Mouse (Mus musculus): ENCODE data around the gene Plppr2. TPM values are rescaled to one million over a fixed set of nuclear protein-coding genes. Genes with fewer than 3 reads are reported as not detected.

Plppr2 gene
- polyA plus RNA-seq, 1 experiment from 2014 or later: 69.5 TPM

DNA sequence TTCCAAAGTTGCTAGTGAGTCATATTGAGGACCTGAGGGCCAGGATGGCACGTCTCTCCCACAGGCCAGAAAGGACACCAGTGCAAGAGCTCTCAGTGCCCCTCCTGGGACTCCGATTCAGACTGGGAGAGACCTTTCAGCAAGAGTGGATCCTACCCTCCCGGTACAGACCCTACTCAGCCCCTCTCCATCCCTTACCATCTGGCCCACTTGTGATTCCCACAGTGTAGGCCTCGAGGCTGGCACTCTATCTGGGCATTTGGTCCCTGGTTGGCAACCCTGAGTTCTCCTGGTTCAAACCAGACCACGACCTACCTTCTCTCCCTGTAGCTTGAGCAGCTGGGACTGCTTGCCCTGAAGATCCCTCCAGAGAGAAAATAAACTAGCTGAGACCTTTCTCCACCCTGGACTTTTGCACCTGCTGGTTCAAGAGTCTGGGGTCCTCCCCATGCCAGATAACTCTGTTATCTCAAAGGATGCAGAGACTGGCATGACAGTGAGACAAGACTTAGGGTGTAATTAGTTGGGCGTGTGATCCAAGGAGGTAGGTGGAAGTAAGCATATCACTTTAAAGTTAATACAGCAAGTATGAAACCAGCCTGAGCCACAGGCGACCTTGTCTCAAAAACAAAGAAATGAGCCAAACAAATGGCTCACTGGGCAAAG is 1.2 kb upstream of the Plppr2 start:
- Histone ChIP-seq H3K4me3 (no peak overlapping the region), H3K4me1 (replicated peaks) (peaks cover 25% of the 10 kb centered on the region), H3K36me3 (peaks cover 15% of the 10 kb centered on the region), H3K27ac (replicated peaks) (no peak overlapping the region), H3K4me2 (no peak overlapping the region), H3K9me3 (no peaks in the 10 kb centered on the region), H3K9ac (no peak overlapping the region), H3K27me3 (no peaks in the 10 kb centered on the region)
- ATAC-seq (ENCODE audit: low read depth): no peak
- 87% methylated on average over 7 of the region's 7 CpGs for WGBS

DNA sequence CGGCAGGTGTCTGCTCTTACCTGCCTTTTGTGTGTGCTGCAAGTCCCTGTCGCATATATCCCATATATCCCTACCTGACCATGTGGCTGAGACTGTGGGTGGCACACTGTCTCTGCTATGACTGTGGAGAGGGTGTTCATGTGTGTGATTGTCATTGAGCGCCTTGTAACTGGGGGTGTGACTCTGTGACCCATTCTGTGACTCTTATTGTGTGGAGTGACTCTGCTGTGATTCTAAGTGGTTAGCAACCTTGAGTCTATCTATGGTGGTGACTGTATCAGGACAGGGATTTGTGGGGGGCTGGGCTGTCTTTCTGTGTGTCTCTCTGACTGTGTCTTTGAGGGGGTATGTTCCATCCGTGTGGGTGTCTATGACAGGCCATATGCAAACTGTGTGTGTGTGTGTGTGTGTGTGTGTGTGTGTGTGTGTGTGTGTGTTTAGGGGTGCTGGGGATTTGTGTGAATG is 910 bp downstream of the Plppr2 start:
- Histone ChIP-seq H3K4me2 (peak overlapping the region; percentile 62), H3K9ac (peak overlapping the region; percentile 89), H3K9me3 (no peaks in the 10 kb centered on the region), H3K27ac (replicated peaks) (peak overlapping the region; percentile 86; the same call in 1 of the 2 replicates), H3K4me3 (peak overlapping the region; percentile 73), H3K36me3 (peaks cover 32% of the 10 kb centered on the region), H3K4me1 (replicated peaks) (peaks cover 25% of the 10 kb centered on the region), H3K27me3 (no peaks in the 10 kb centered on the region)
- WGBS: 58% methylated on average over 4 of the region's 4 CpGs
- peak; percentile 18; the same call in 1 of the 2 replicates for ATAC-seq (ENCODE audit: low read depth)

DNA sequence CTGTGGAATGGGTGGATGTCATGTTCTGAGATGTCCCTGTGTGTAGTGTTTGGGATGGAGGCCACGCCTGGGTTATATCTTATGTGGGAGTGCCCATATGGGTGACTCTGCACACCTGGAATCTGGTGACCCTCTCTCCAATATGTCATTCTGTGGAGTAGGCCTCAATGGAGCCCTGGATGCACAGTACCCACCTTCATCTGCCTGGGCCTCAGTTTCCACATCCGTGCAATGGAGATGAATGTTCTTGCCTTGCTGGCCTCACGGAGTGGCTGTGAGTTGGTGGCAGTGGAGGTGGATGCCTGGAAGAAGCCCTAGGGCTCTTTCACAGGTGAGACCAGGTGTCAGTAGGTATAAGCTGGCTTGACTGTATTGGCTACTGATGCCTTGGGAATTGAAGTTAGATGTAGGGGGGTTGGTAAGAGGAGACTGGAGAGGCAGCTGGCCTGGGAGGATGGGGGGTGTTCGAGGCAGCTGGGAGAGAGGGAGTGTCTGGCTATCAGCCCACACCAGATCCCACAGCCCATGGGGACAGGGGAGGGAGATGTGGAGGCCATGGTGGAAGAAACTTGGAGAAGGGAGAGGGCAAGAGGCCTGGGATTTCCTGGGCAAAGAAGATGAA is 1.5 kb downstream of the Plppr2 start:
- no peak for ATAC-seq (ENCODE audit: low read depth)
- H3K4me3 ChIP-seq: peak overlapping the region; percentile 73
- peaks cover 25% of the 10 kb centered on the region for H3K4me1 ChIP-seq (replicated peaks)
- H3K4me2 ChIP-seq: peak overlapping the region; percentile 62
- H3K9me3 ChIP-seq: no peaks in the 10 kb centered on the region
- WGBS: 83% methylated on average over 4 of the region's 4 CpGs
- H3K36me3 ChIP-seq: peaks cover 32% of the 10 kb centered on the region
- no peak overlapping the region for H3K27ac ChIP-seq (replicated peaks)
- peak overlapping the region; percentile 89 for H3K9ac ChIP-seq
- H3K27me3 ChIP-seq: no peaks in the 10 kb centered on the region

DNA sequence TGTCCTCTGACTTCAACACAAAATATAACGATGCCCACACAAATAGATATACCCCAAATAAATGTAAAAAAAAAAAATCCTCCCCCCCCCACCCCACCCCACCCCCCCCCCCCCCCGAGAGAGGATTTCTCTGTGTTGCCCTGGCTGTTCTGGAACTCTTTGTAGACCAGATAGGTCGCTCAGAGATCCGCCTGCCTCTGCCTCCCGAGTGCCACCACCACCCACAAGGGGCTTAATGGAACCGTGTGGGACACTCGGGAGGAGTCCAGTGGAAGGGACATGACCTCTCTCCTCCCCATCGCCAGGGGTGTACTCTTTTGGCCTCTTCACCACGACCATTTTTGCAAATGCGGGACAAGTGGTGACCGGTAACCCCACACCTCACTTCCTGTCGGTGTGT is 6.2 kb downstream of the Plppr2 start:
- WGBS: 79% methylated on average over 12 of the region's 12 CpGs
- H3K4me2 ChIP-seq: no peak overlapping the region
- H3K36me3 ChIP-seq: peaks cover 62% of the 10 kb centered on the region
- H3K4me1 ChIP-seq (replicated peaks): peaks cover 20% of the 10 kb centered on the region
- H3K9me3 ChIP-seq: no peaks in the 10 kb centered on the region
- no peak for ATAC-seq (ENCODE audit: low read depth)
- no peak overlapping the region for H3K27ac ChIP-seq (replicated peaks)
- no peak overlapping the region for H3K4me3 ChIP-seq
- no peak overlapping the region for H3K9ac ChIP-seq
- H3K27me3 ChIP-seq: peaks cover 28% of the 10 kb centered on the region

DNA sequence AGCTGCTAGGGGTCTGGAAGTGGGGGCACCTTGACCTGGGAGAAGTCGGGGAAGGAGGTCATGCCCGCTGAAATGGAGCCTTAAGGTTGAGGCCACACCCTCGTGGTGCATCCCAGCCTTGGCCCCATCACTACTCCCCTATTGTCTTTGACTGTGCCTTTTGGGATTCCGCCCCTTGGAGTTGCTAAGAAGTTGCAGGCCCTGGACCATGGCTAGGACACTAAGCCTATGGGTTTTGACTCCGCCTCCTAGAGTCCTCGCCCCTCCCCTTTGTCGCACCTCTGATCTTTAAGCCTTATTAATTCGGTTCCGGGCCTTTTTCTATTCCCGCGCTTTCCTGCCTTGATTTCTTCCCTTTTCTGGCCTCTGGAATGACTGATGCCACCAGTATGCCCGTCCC is 6.8 kb downstream of the Plppr2 start:
- Histone ChIP-seq H3K36me3 (peaks cover 68% of the 10 kb centered on the region), H3K27ac (replicated peaks) (no peak overlapping the region), H3K9me3 (no peaks in the 10 kb centered on the region), H3K27me3 (peaks cover 34% of the 10 kb centered on the region), H3K4me3 (no peak overlapping the region), H3K4me2 (no peak overlapping the region), H3K4me1 (replicated peaks) (peaks cover 14% of the 10 kb centered on the region), H3K9ac (no peak overlapping the region)
- no peak for ATAC-seq (ENCODE audit: low read depth)
- WGBS: 49% methylated on average over 12 of the region's 12 CpGs

DNA sequence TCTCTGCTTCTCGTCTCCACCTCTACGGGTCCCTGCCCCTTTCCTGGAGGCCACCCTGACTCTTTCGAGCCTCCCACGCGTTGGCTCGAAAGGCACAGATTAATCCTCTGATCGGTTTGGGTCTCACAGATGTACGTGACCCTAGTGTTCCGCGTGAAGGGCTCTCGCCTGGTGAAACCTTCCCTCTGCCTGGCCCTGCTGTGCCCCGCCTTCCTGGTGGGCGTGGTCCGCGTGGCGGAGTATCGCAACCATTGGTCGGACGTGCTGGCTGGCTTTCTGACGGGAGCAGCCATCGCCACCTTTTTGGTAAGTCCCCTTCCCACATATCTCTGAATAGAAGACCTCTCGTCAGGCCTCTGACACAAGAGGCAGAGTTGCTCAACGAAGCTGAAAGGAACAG is 7.4 kb downstream of the Plppr2 start:
- peaks cover 66% of the 10 kb centered on the region for H3K36me3 ChIP-seq

DNA sequence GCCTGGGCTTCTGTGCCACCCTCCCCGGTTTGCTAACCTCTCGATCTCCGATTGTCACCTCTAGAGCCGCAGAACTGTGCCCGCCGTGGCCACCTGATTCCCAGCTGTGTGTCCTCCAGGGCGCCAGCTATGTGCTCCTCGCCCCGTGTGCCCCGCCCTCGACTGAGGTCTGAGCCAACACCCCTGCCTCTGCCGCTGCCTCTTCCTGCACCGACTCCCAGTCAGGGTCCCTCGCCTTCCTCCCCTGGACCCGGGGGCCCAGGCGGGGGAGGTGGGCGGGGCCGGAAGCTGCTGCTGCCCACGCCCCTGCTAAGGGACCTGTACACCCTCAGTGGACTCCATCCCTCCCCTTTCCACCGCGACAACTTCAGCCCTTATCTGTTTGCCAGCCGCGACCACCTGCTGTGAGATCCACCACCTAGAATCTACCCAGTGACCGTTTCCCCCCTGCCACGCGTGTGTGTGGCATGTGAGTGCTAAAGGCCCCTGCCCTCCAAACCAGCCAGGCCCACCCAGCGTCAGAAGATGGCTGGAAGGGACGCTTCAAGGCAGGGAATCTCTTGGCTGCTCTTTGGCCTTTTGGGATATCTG is 10.8 kb downstream of the Plppr2 start:
- 0 out of 2 replicates have a peak overlapping the region, but pooled peaks have one; percentile 22 for H3K9ac ChIP-seq
- peaks cover 41% of the 10 kb centered on the region for H3K27me3 ChIP-seq
- H3K4me1 ChIP-seq (replicated peaks): 0 out of 2 replicates have a peak, but pooled peaks cover 6% of the 10 kb centered on the region
- no peak for ATAC-seq (ENCODE audit: low read depth)
- H3K9me3 ChIP-seq: no peaks in the 10 kb centered on the region
- no peak overlapping the region for H3K4me3 ChIP-seq
- 7% methylated on average over 28 of the region's 28 CpGs for WGBS
- H3K36me3 ChIP-seq: peaks cover 38% of the 10 kb centered on the region
- H3K4me2 ChIP-seq: no peak overlapping the region
- H3K27ac ChIP-seq (replicated peaks): no peak overlapping the region

More for the DNA sequence above, 7.4 kb downstream of the Plppr2 start:
- H3K27ac ChIP-seq (replicated peaks): no peak overlapping the region
- H3K9me3 ChIP-seq: no peaks in the 10 kb centered on the region
- WGBS: 24% methylated on average over 23 of the region's 23 CpGs
- no peak overlapping the region for H3K9ac ChIP-seq
- H3K4me3 ChIP-seq: no peak overlapping the region
- no peak overlapping the region for H3K4me2 ChIP-seq
- H3K4me1 ChIP-seq (replicated peaks): 0 out of 2 replicates have a peak, but pooled peaks cover 8% of the 10 kb centered on the region
- peaks cover 38% of the 10 kb centered on the region for H3K27me3 ChIP-seq
- ATAC-seq (ENCODE audit: low read depth): no peak

DNA sequence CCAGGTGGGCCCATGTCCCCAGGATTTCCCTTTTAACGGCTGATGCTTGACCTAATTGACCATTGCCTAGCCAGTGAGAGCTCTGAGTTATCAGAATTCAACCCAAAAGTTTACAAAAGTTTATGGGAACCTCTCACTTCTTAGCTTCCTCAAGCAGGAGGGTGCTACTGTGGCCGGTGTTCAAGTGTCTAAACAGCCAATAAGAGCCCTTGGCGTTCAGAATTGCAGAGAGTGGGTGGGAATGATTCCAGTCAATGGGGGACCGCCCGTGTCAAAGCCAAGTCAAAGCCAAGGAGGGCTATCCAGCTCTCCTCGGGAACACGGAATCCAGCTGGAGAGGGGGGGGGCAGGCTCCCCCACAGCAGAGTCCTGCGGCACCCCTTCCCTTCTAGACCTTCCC is 11.3 kb downstream of the Plppr2 start:
- WGBS: 62% methylated on average over 8 of the region's 8 CpGs
- ATAC-seq (ENCODE audit: low read depth): no peak
- Histone ChIP-seq H3K9ac (no peak overlapping the region), H3K4me2 (no peak overlapping the region), H3K9me3 (no peaks in the 10 kb centered on the region), H3K4me3 (no peak overlapping the region), H3K27me3 (peaks cover 41% of the 10 kb centered on the region), H3K4me1 (replicated peaks) (0 out of 2 replicates have a peak, but pooled peaks cover 6% of the 10 kb centered on the region), H3K36me3 (peaks cover 38% of the 10 kb centered on the region), H3K27ac (replicated peaks) (no peak overlapping the region)

DNA sequence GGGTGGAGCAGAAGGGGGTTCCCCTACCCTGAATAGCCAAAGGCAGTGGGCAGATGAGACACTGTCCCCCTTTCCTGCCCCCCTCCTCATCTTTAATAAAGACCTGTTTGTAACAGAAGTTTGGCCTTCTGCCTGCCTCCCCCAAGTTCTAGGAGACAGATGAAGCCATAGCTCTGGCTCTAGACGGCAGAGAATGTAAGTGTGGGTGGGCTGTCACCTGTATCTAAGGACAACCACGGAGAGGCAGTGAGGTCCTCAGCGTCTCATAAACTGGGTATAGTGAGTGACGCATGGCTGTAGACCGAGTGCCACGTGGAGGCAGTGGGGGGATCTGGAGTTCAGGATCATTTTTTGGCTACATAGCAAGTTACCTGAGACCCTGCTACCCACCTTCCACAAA is 12.0 kb downstream of the Plppr2 start:
- WGBS: 71% methylated on average over 6 of the region's 6 CpGs
- H3K4me1 ChIP-seq (replicated peaks): peaks cover 8% of the 10 kb centered on the region; the same call in 1 of the 2 replicates
- H3K4me3 ChIP-seq: no peak overlapping the region
- H3K9ac ChIP-seq: no peak overlapping the region
- no peaks in the 10 kb centered on the region for H3K9me3 ChIP-seq
- H3K27ac ChIP-seq (replicated peaks): no peak overlapping the region
- no peak for ATAC-seq (ENCODE audit: low read depth)
- H3K27me3 ChIP-seq: peaks cover 41% of the 10 kb centered on the region
- no peak overlapping the region for H3K4me2 ChIP-seq
- peaks cover 38% of the 10 kb centered on the region for H3K36me3 ChIP-seq

DNA sequence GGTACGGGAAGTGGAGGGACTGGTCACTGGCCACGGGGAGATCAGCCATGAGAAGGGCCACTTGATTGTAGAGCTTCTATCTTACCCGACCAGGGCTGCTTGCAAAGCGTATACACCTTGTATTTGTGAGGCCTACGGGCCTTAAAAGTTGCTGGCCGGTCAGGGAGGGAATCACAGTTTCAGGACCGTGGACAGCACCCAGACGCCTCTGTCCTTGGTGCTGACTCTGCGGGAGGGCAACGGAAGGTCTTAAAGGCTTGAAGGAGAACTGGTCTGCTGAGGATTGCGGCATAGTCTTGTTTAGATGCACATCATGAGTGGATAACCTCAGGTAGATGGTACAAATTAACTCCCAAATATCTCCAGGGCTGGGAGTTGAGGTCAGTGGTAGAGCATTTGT is 13.5 kb downstream of the Plppr2 start:
- H3K4me2 ChIP-seq: no peak overlapping the region
- peaks cover 7% of the 10 kb centered on the region; the same call in 1 of the 2 replicates for H3K4me1 ChIP-seq (replicated peaks)
- no peaks in the 10 kb centered on the region for H3K9me3 ChIP-seq
- no peak overlapping the region for H3K9ac ChIP-seq
- no peak overlapping the region for H3K27ac ChIP-seq (replicated peaks)
- no peak overlapping the region for H3K4me3 ChIP-seq
- no peak for ATAC-seq (ENCODE audit: low read depth)
- H3K36me3 ChIP-seq: peaks cover 29% of the 10 kb centered on the region
- 16% methylated on average over 11 of the region's 11 CpGs for WGBS
- H3K27me3 ChIP-seq: peaks cover 36% of the 10 kb centered on the region

DNA sequence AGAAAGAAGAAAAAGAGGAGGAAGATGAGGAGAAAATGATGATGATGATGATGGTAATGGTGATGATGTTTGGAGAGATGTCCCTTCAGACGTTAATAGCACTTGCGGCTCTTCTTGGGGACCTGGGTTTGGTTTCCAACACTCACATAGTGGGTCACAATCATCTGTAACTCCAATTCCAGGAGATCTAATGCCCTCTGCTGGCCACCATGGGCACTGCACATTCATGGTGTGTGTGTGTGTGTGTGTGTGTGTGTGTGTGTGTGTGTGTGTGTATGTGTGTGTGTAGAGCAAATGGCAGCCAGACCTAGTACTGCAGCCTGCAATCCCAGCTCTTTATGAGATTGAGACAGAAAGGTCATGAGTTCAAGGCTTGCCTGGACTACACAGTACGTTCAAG is 15.1 kb downstream of the Plppr2 start:
- 79% methylated on average over 3 of the region's 3 CpGs for WGBS
- peaks cover 14% of the 10 kb centered on the region for H3K4me1 ChIP-seq (replicated peaks)
- no peak for ATAC-seq (ENCODE audit: low read depth)

DNA sequence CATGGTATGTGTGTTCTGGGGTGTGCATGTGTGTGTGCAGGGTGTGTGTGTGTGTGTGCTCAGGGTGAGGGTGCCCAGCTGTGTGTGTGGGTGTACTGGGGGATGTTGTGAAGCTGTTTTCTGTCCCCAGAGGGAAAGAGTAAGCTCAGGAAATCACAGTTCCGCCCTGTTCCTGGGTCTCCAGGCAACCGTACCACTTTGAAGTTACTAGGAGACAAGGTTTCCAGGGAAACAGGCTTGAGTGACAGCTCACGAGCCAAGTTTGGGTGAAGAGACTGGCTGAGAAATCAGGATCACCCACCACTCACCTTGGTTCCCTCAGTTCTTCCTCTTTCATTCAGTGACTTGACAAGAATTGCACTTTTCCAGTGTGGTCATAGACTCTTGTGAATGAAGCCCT is 16.8 kb downstream of the Plppr2 start:
- H3K4me2 ChIP-seq: no peak overlapping the region
- WGBS: 14% methylated on average over 3 of the region's 3 CpGs
- H3K36me3 ChIP-seq: 0 out of 2 replicates have a peak, but pooled peaks cover 2% of the 10 kb centered on the region
- no peak overlapping the region for H3K27ac ChIP-seq (replicated peaks)
- peaks cover 14% of the 10 kb centered on the region for H3K4me1 ChIP-seq (replicated peaks)
- no peaks in the 10 kb centered on the region for H3K9me3 ChIP-seq
- ATAC-seq (ENCODE audit: low read depth): no peak
- no peak overlapping the region for H3K9ac ChIP-seq
- peaks cover 7% of the 10 kb centered on the region; the same call in 1 of the 2 replicates for H3K27me3 ChIP-seq
- no peak overlapping the region for H3K4me3 ChIP-seq

More for the DNA sequence above, 15.1 kb downstream of the Plppr2 start:
- Histone ChIP-seq H3K9me3 (no peaks in the 10 kb centered on the region), H3K27ac (replicated peaks) (no peak overlapping the region), H3K4me3 (no peak overlapping the region), H3K9ac (no peak overlapping the region), H3K27me3 (peaks cover 20% of the 10 kb centered on the region), H3K36me3 (peaks cover 14% of the 10 kb centered on the region), H3K4me2 (no peak overlapping the region)
